In the genomic region with DNA sequence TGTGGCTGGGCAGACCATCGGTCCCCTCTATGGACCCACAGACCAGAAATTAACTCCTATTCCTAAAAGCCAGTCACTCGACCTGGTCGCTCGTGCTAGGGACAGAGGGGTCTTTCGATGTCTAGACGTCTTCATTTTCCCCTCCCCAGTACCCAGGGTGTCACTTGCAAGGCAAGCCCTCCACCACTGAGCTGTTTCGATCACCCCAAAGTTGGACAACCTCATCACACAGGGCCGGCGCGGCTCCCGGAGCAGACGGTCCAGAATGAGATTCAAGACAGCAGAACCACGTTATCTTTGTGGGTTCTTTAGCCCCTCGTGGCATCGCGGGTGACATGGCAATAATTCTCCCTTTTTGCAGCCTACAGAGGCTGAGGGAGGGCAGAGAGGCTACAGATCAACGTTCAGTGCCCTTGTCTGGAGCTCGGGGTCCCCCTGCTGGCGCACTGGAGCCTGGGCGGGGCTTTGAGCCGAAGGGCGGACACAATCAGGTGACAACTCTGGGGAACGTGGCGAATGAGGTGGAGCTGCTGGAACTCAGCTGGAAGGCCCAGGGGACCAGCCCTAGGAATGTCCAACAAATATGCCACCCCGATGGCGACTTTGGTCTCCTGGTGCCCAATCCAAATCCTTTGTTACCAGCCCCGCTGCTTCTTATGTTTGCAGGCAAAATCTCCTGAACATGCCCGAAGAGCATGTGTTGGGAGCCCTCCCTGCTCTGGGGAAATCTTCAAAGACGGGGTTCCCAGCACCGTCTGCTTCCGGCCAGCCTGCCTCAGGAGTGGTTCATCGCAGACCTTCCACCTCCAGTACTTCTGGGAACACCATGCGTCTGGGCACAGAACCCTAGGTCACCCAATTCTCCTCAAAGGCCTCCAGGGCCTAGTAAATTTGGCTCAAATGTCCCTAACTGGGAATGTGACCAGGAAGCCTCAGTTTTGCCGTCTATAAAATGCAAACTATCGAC, we compare ENCODE assay signal across 8 mouse cellular contexts. TPM values are rescaled to one million over a fixed set of nuclear protein-coding genes. Genes with fewer than 3 reads are reported as not detected.
A peak's percentile ranks its signal among the peaks of the same experiment; 100 is the strongest.
DNase-seq lines count a peak whose midpoint lies in the region; ATAC-seq and TF ChIP-seq lines count a peak whose summit lies in the region.

No protein-coding gene starts in this region.

- TF ChIP-seq CTCF in E14TG2a.4 (conservative IDR thresholded peaks at IDR 0.05; ENCODE audit: low read length) = peak; percentile 80

- H3K4me3 ChIP-seq in E14TG2a.4 (replicated peaks; ENCODE audit: low read length) = 0 out of 2 replicates have a peak overlapping the region, but pooled peaks have one; percentile 5
- peak overlapping the region; percentile 21; the same call in 1 of the 2 replicates for H3K4me3 ChIP-seq in forebrain, embryonic 15.5 days
- H3K4me3 ChIP-seq in neural tube, embryonic 15.5 days (replicated peaks) = peak overlapping the region; percentile 24

- 24% methylated on average over 35 of the region's 35 CpGs for WGBS in forebrain, embryonic 15.5 days
- WGBS in neural tube, embryonic 15.5 days = 21% methylated on average over 35 of the region's 35 CpGs

- peaks cover 22% of the 10 kb centered on the region for H3K4me1 ChIP-seq in E14TG2a.4 (replicated peaks; ENCODE audit: low read depth, low read length)
- H3K4me1 ChIP-seq in forebrain, embryonic 15.5 days = peaks cover 8% of the 10 kb centered on the region
- peaks cover 14% of the 10 kb centered on the region for H3K4me1 ChIP-seq in neural tube, embryonic 15.5 days

- H3K27ac ChIP-seq in forebrain, embryonic 15.5 days (replicated peaks) = no peak overlapping the region
- no peak overlapping the region for H3K27ac ChIP-seq in neural tube, embryonic 15.5 days (replicated peaks)

- DNase-seq in cerebellum, adult 11 months = peak; percentile 94
- peak; percentile 73 for DNase-seq in heart, postnatal 25 days (ENCODE audit: low spot score)
- peak; percentile 84 to 94 for DNase-seq in layer of hippocampus, adult 18-20 months (ENCODE audit: low spot score in 2 of 2)
- peak; percentile 91 to 93 for DNase-seq in lung, adult 18-20 months
- DNase-seq in testis, postnatal 14 days (ENCODE audit: low spot score) = peak; percentile 74

- no peaks in the 10 kb centered on the region for H3K9me3 ChIP-seq in E14TG2a.4 (ENCODE audit: low read length)
- H3K9me3 ChIP-seq in forebrain, embryonic 15.5 days = no peaks in the 10 kb centered on the region
- H3K9me3 ChIP-seq in neural tube, embryonic 15.5 days (replicated peaks) = no peaks in the 10 kb centered on the region

- intact Hi-C loops in heart, postnatal 25 days (cut with DNase I) = loop anchor here (1.0 to 10.0 kb wide), 4 partner anchors 48 to 189 kb away; no protein-coding TSS in a partner anchor

- no peaks in the 10 kb centered on the region for H3K36me3 ChIP-seq in E14TG2a.4 (ENCODE audit: insufficient read depth, low read length)
- H3K36me3 ChIP-seq in forebrain, embryonic 15.5 days = no peaks in the 10 kb centered on the region
- H3K36me3 ChIP-seq in neural tube, embryonic 15.5 days = no peaks in the 10 kb centered on the region

- H3K27me3 ChIP-seq in E14TG2a.4 (ENCODE audit: insufficient read depth, low read length) = peaks cover 68% of the 10 kb centered on the region
- H3K27me3 ChIP-seq in forebrain, embryonic 15.5 days = no peaks in the 10 kb centered on the region
- no peaks in the 10 kb centered on the region; the same call in 1 of the 2 replicates for H3K27me3 ChIP-seq in neural tube, embryonic 15.5 days (replicated peaks)

- peak overlapping the region; percentile 17; the same call in 1 of the 2 replicates for H3K9ac ChIP-seq in forebrain, embryonic 15.5 days (replicated peaks)
- peak overlapping the region; percentile 23 for H3K9ac ChIP-seq in neural tube, embryonic 15.5 days (replicated peaks)

- peak; percentile 76 for ATAC-seq in forebrain, embryonic 15.5 days (replicated peaks)
- ATAC-seq in neural tube, embryonic 15.5 days (ENCODE audit: low FRiP score) = peak; percentile 79

- peak overlapping the region; percentile 42 for H3K4me2 ChIP-seq in forebrain, embryonic 15.5 days (replicated peaks)
- H3K4me2 ChIP-seq in neural tube, embryonic 15.5 days = peak overlapping the region; percentile 53

RNA-seq across cellular contexts. Expression of gene Adora1, which starts 9.0 kb away (rescaled TPM):
- 14.0 and 15.7 TPM in 2 replicates for polyA plus RNA-seq in forebrain, embryonic 15.5 days (2015; fragmentation: Nextera tagmentation; extraction: Ambion mirVana)
- 10 to 100 TPM; 15.5 to 20.5 TPM for total RNA-seq in heart, postnatal 25 days (2021)
- 100 to 1,000 TPM; 212 to 220 TPM for total RNA-seq in layer of hippocampus, adult 18-20 months (2021)
- 23.8 and 28.8 TPM in 2 replicates for polyA plus RNA-seq in neural tube, embryonic 15.5 days (2015; fragmentation: Nextera tagmentation; extraction: Ambion mirVana)

RNA-seq across cellular contexts. Expression of gene Myog, which starts 45.6 kb away (rescaled TPM):
- 0.22 TPM in 1 of 2 replicates, not detected in the other for polyA plus RNA-seq in forebrain, embryonic 15.5 days (2015; fragmentation: Nextera tagmentation; extraction: Ambion mirVana)
- not detected for total RNA-seq in heart, postnatal 25 days (2021)
- total RNA-seq in layer of hippocampus, adult 18-20 months (2021) = not detected
- polyA plus RNA-seq in neural tube, embryonic 15.5 days (2015; fragmentation: Nextera tagmentation; extraction: Ambion mirVana) = 7.1 and 9.9 TPM in 2 replicates

RNA-seq across cellular contexts. Expression of gene Mybph, which starts 51.0 kb away (rescaled TPM):
- polyA plus RNA-seq in forebrain, embryonic 15.5 days (2015; fragmentation: Nextera tagmentation; extraction: Ambion mirVana) = not detected in 2 replicates
- not detected for total RNA-seq in heart, postnatal 25 days (2021)
- total RNA-seq in layer of hippocampus, adult 18-20 months (2021) = not detected
- 2.7 and 4.4 TPM in 2 replicates for polyA plus RNA-seq in neural tube, embryonic 15.5 days (2015; fragmentation: Nextera tagmentation; extraction: Ambion mirVana)

Comparison
In these comparisons a context has a peak if more than half of its experiments do, and no peak if none do; other contexts are left out.
1. RNA of gene Adora1, which starts 9.0 kb away (total RNA-seq): 212 to 220 TPM in layer of hippocampus, adult 18-20 months; 15.5 to 20.5 TPM in heart, postnatal 25 days; every median in the first group is over 4 times any median in the second.
2. Peak in every context shown above with its lines, with median percentiles within 50 percentile points of each other: H3K4me3 ChIP-seq and DNase-seq.